Mouse (Mus musculus) stomach, postnatal 0 days (tissue): Measurements from ENCODE around the gene Bcl2l11.

Source experiments
- CTCF ChIP-seq: IDR thresholded peaks from 2 replicates; pipeline ENCODE4 v1.5.1; 2016; ENCODE audit warnings: antibody characterized with exemption, low read depth, mild to moderate bottlenecking, moderate library complexity
- EP300 ChIP-seq: optimal IDR thresholded peaks from 2 replicates; pipeline ENCODE3; 2016; ENCODE audit warnings: antibody characterized with exemption

GRCm38 (mm10) chr2:128125635-128126470 is at the start of gene Bcl2l11:
- TF ChIP-seq EP300 (peak; percentile 77), CTCF (peak; percentile 77)
